Mouse (Mus musculus) Patski (cell line): Measurements from ENCODE around the gene Zfp653. TPM values are rescaled to one million over a fixed set of nuclear protein-coding genes. Genes with fewer than 3 reads are reported as not detected.

ENCODE experiments used
- ATAC-seq: fragments of 100-300 bp; one replicate; pipeline ENCODE4 v1.8.0; 2021
- CTCF ChIA-PET: fragments of 350-600 bp; sonication (Branson Sonifier 250); formaldehyde crosslinking; loops from one replicate; lab custom pipeline; 2022; ENCODE audit warnings: inconsistent platforms; lab: Charles Lee
- POLR2A ChIA-PET: fragments of 350-600 bp; sonication (Branson Sonifier 250); formaldehyde crosslinking; loops from one replicate; lab custom pipeline; 2022; ENCODE audit warnings: antibody characterized with exemption, inconsistent platforms; lab: Charles Lee
- DNase-seq: peaks from one replicate; pipeline ENCODE4 v3.0.0-alpha.2; 2011; ENCODE audit warnings: low read depth, low spot score
- H3K27me3 ChIP-seq: fragments of 371-371 bp; one replicate; pipeline ENCODE4 v1.5.1; 2021
- CTCF ChIP-seq: fragments of 100-300 bp; IDR thresholded peaks from one replicate; pipeline ENCODE4 v1.5.1; 2021
- in situ Hi-C: fragments of 300-500 bp; cut with MboI; formaldehyde crosslinking; loops from 3 replicates; pipeline ENCODE4 v1.11.1; 2018; ENCODE audit warnings: low pct_unique_long_range_greater_than_20kb, mixed read lengths
- polyA plus RNA-seq: library from polyadenylated mRNA; unstranded; gene quantifications from one replicate; pipeline ENCODE4 v1.2.3, GENCODE M21; 2021

The Zfp653 gene
- polyA plus RNA-seq, 1 experiment from 2014 or later = 10.9 TPM

GRCm38 (mm10) chr9:22055713-22056112, 15.5 kb downstream of the Zfp653 start:
- H3K27me3 ChIP-seq = peaks cover 18% of the 10 kb centered on the region
- ATAC-seq (no peak), DNase-seq (no peak)
- TF ChIP-seq CTCF = no peak
- CTCF ChIA-PET = interaction anchor here (1.4 kb wide), 1 partner anchor 11 kb away, joined by 3 read pairs; no protein-coding TSS in a partner anchor
- in situ Hi-C loops = no loop called here
- POLR2A ChIA-PET = interaction anchor here (0.6 kb wide), 1 partner anchor 175 kb away, joined by 4 read pairs; no protein-coding TSS in a partner anchor

GRCm38 (mm10) chr9:22054411-22055076, 16.6 kb downstream of the Zfp653 start:
- no peak for ATAC-seq
- POLR2A ChIA-PET = no interaction called here
- DNase-seq = no peak
- no peak for TF ChIP-seq CTCF
- CTCF ChIA-PET = interaction anchor here (1.4 kb wide), 1 partner anchor 12 kb away, joined by 3 read pairs; no protein-coding TSS in a partner anchor
- H3K27me3 ChIP-seq = peaks cover 28% of the 10 kb centered on the region
- in situ Hi-C loops = no loop called here

GRCm38 (mm10) chr9:22053657-22054056, 17.5 kb downstream of the Zfp653 start:
- DNase-seq = no peak
- CTCF ChIA-PET = no interaction called here
- H3K27me3 ChIP-seq = peaks cover 35% of the 10 kb centered on the region
- POLR2A ChIA-PET = interaction anchor here (0.6 kb wide), 1 partner anchor 51 kb away, joined by 4 read pairs; no protein-coding TSS in a partner anchor
- in situ Hi-C loops = no loop called here
- no peak for ATAC-seq
- TF ChIP-seq CTCF = no peak

- H3K27me3 ChIP-seq = peaks cover 36% of the 10 kb centered on the region
- DNase-seq (no peak), ATAC-seq (no peak)
- TF ChIP-seq CTCF = no peak
- ChIA-PET POLR2A (no interaction called here), CTCF (no interaction called here)
- in situ Hi-C loops = no loop called here
These were observed 19.3 kb downstream of the Zfp653 start, which contains the start of gene Elavl3 for GRCm38 (mm10) chr9:22051958-22052254. Gene Elavl3 (minus strand): TSS chr9:22052023.

GRCm38 (mm10) chr9:22051161-22051957, 19.8 kb downstream of the Zfp653 start:
- in situ Hi-C loops = no loop called here
- POLR2A ChIA-PET = no interaction called here
- ATAC-seq = no peak
- CTCF ChIA-PET = no interaction called here
- peaks cover 36% of the 10 kb centered on the region for H3K27me3 ChIP-seq
- DNase-seq = no peak
- TF ChIP-seq CTCF = no peak

- peaks cover 36% of the 10 kb centered on the region for H3K27me3 ChIP-seq
- DNase-seq (no peak), ATAC-seq (no peak)
- CTCF ChIA-PET = no interaction called here
- no peak for TF ChIP-seq CTCF
- POLR2A ChIA-PET = no interaction called here
- in situ Hi-C loops = no loop called here
These were observed 20.8 kb downstream of the Zfp653 start for GRCm38 (mm10) chr9:22050351-22050889.

- TF ChIP-seq CTCF = no peak
- no peak for ATAC-seq
- H3K27me3 ChIP-seq = peaks cover 36% of the 10 kb centered on the region
- no peak for DNase-seq
- ChIA-PET CTCF (no interaction called here), POLR2A (no interaction called here)
- in situ Hi-C loops = no loop called here
These were observed 21.4 kb downstream of the Zfp653 start for GRCm38 (mm10) chr9:22049721-22050270.

- no peak for DNase-seq
- in situ Hi-C loops = no loop called here
- peaks cover 36% of the 10 kb centered on the region for H3K27me3 ChIP-seq
- no peak for TF ChIP-seq CTCF
- POLR2A ChIA-PET = no interaction called here
- ATAC-seq = no peak
- CTCF ChIA-PET = no interaction called here
These were observed 21.9 kb downstream of the Zfp653 start for GRCm38 (mm10) chr9:22049315-22049714.

- H3K27me3 ChIP-seq = peaks cover 36% of the 10 kb centered on the region
- POLR2A ChIA-PET = interaction anchor here (0.5 to 0.7 kb wide), 2 partner anchors 98 to 276 kb away, joined by 3 to 5 read pairs; no protein-coding TSS in a partner anchor
- DNase-seq = no peak
- ATAC-seq = no peak
- no peak for TF ChIP-seq CTCF
- CTCF ChIA-PET = no interaction called here
- in situ Hi-C loops = no loop called here
These were observed 23.8 kb downstream of the Zfp653 start for GRCm38 (mm10) chr9:22047329-22047728.

GRCm38 (mm10) chr9:22041832-22042231, 29.3 kb downstream of the Zfp653 start:
- DNase-seq (no peak), ATAC-seq (no peak)
- ChIA-PET POLR2A (no interaction called here), CTCF (no interaction called here)
- TF ChIP-seq CTCF = no peak
- in situ Hi-C loops = no loop called here
- H3K27me3 ChIP-seq = peaks cover 12% of the 10 kb centered on the region
